Mouse (Mus musculus): Measurements from ENCODE around the gene Fkbp15.

Fkbp15 gene

GRCm38 (mm10) chr4:62372818-62373520, 12.6 kb upstream of the Fkbp15 start:
- DNase-seq (ENCODE audit: low spot score in 2 of 2): no peak

GRCm38 (mm10) chr4:62372410-62372809, 12.1 kb upstream of the Fkbp15 start:
- DNase-seq (ENCODE audit: low spot score in 2 of 2): no peak

- DNase-seq (ENCODE audit: low spot score in 2 of 2): no peak
Measured at GRCm38 (mm10) chr4:62369091-62369490, 8.7 kb upstream of the Fkbp15 start.

GRCm38 (mm10) chr4:62367586-62367985, 7.2 kb upstream of the Fkbp15 start:
- DNase-seq (ENCODE audit: low spot score in 2 of 2): no peak

GRCm38 (mm10) chr4:62366291-62366690, 5.9 kb upstream of the Fkbp15 start:
- no peak for DNase-seq (ENCODE audit: low spot score in 2 of 2)

GRCm38 (mm10) chr4:62364299-62364698, 4.0 kb upstream of the Fkbp15 start:
- DNase-seq (ENCODE audit: low spot score in 2 of 2): no peak

GRCm38 (mm10) chr4:62362437-62362836, 2.1 kb upstream of the Fkbp15 start:
- DNase-seq (ENCODE audit: low spot score in 2 of 2): no peak

GRCm38 (mm10) chr4:62361997-62362396, 1.6 kb upstream of the Fkbp15 start:
- DNase-seq (ENCODE audit: low spot score in 2 of 2): no peak

- DNase-seq (ENCODE audit: low spot score in 2 of 2): no peak
Measured at GRCm38 (mm10) chr4:62361571-62361970, 1.2 kb upstream of the Fkbp15 start.

- DNase-seq (ENCODE audit: low spot score in 2 of 2): no peak
Measured at GRCm38 (mm10) chr4:62360805-62361455, 582 bp upstream of the Fkbp15 start.

GRCm38 (mm10) chr4:62359256-62359775, 1.0 kb downstream of the Fkbp15 start:
- DNase-seq (ENCODE audit: low spot score in 2 of 2): no peak

GRCm38 (mm10) chr4:62357631-62358148, 2.7 kb downstream of the Fkbp15 start:
- no peak for DNase-seq (ENCODE audit: low spot score in 2 of 2)

GRCm38 (mm10) chr4:62349371-62349770, 11.0 kb downstream of the Fkbp15 start:
- no peak for DNase-seq (ENCODE audit: low spot score in 2 of 2)

- DNase-seq (ENCODE audit: low spot score in 2 of 2): no peak
Measured at GRCm38 (mm10) chr4:62348329-62348705, 12.0 kb downstream of the Fkbp15 start.

GRCm38 (mm10) chr4:62347605-62348328, 12.6 kb downstream of the Fkbp15 start:
- no peak for DNase-seq (ENCODE audit: low spot score in 2 of 2)

- DNase-seq (ENCODE audit: low spot score in 2 of 2): no peak
Measured at GRCm38 (mm10) chr4:62345827-62346226, 14.5 kb downstream of the Fkbp15 start.

GRCm38 (mm10) chr4:62344000-62344399, 16.3 kb downstream of the Fkbp15 start:
- no peak for DNase-seq (ENCODE audit: low spot score in 2 of 2)

- DNase-seq (ENCODE audit: low spot score in 2 of 2): no peak
Measured at GRCm38 (mm10) chr4:62338536-62338935, 21.8 kb downstream of the Fkbp15 start.

- DNase-seq (ENCODE audit: low spot score in 2 of 2): no peak
Measured at GRCm38 (mm10) chr4:62331977-62332376, 28.4 kb downstream of the Fkbp15 start.

- DNase-seq (ENCODE audit: low spot score in 2 of 2): no peak
Measured at GRCm38 (mm10) chr4:62328941-62329660, 31.2 kb downstream of the Fkbp15 start.

GRCm38 (mm10) chr4:62326111-62326510, 34.2 kb downstream of the Fkbp15 start:
- DNase-seq (ENCODE audit: low spot score in 2 of 2): no peak

- no peak for DNase-seq (ENCODE audit: low spot score in 2 of 2)
Measured at GRCm38 (mm10) chr4:62322684-62323083, 37.7 kb downstream of the Fkbp15 start.

Data from right cerebral cortex, postnatal 10 days (tissue).